Mouse (Mus musculus) embryonic facial prominence, embryonic 15.5 days (tissue): ENCODE data around the gene Fam208b. TPM values are rescaled to one million over a fixed set of nuclear protein-coding genes. Genes with fewer than 3 reads are reported as not detected.

Experiments used
- polyA plus RNA-seq: library from polyadenylated mRNA; unstranded; fragments of >200 nt; fragmentation: Nextera tagmentation; extraction: Ambion mirVana; gene quantifications from 2 replicates; pipeline ENCODE4 v1.2.1, GENCODE M21; 2015

The Fam208b gene
- polyA plus RNA-seq, 1 experiment from 2014 or later, result 14.2 TPM

Other genes with a start within 250 kb of the Fam208b start
- gene Gdi2, start 73.0 kb downstream of the Fam208b start, polyA plus RNA-seq, result 398 TPM in 2 replicates
- 10.9 and 12.5 TPM in 2 replicates for gene Asb13, start 22.9 kb upstream of the Fam208b start, polyA plus RNA-seq
- gene Calml3, start 193.2 kb upstream of the Fam208b start, polyA plus RNA-seq, result 31.3 and 33.6 TPM in 2 replicates
- gene Calm4, start 226.6 kb upstream of the Fam208b start, polyA plus RNA-seq, result 477 and 521 TPM in 2 replicates
- gene Calm5, start 243.1 kb upstream of the Fam208b start, polyA plus RNA-seq, result 2.9 and 3.2 TPM in 2 replicates